Mouse (Mus musculus) hindbrain, postnatal 0 days (tissue): ENCODE results near the gene Gm20867. TPM values are rescaled to one million over a fixed set of nuclear protein-coding genes. Genes with fewer than 3 reads are reported as not detected.
"Not testable (repeated sequence)": the region's sequence is repeated elsewhere in the genome, so short reads cannot be mapped to it uniquely, and the experiment has no call there.

Experiments used
- ATAC-seq: fragments of 200-750 bp; cut with Nextera tagmentation; 2 replicates; pipeline ENCODE4 v1.8.0; 2017; ENCODE audit warnings: mild to moderate bottlenecking, moderate TSS enrichment, moderate library complexity
- DNase-seq: peaks from one replicate; pipeline ENCODE4 v3.0.0-alpha.2; 2015; ENCODE audit warnings: low spot score
- H3K27ac ChIP-seq: fragments of 300-500 bp; sonication (generic); 2 replicates; pipeline ENCODE4 v1.5.1; 2014; ENCODE audit warnings: mild to moderate bottlenecking
- H3K27me3 ChIP-seq: fragments of 300-500 bp; sonication (generic); 2 replicates; pipeline ENCODE4 v1.6.1; 2014; ENCODE audit warnings: low read length, mixed read lengths; ENCODE audit not compliant: insufficient read depth
- H3K36me3 ChIP-seq: fragments of 300-500 bp; sonication (generic); 2 replicates; pipeline ENCODE4 v1.6.1; 2014; ENCODE audit warnings: low read length, mixed read lengths; ENCODE audit not compliant: insufficient read depth
- H3K4me1 ChIP-seq: fragments of 300-500 bp; sonication (generic); 2 replicates; pipeline ENCODE4 v1.6.1; 2014; ENCODE audit warnings: antibody characterized with exemption, low read length, mixed read lengths; ENCODE audit not compliant: insufficient read depth
- H3K4me2 ChIP-seq: fragments of 300-500 bp; sonication (generic); 2 replicates; pipeline ENCODE4 v1.6.1; 2014; ENCODE audit warnings: low read depth, mild to moderate bottlenecking, low read length, moderate library complexity, mixed read lengths
- H3K4me3 ChIP-seq: fragments of 300-500 bp; sonication (generic); 2 replicates; pipeline ENCODE4 v1.5.1; 2014; ENCODE audit warnings: low read length
- H3K9ac ChIP-seq: fragments of 300-500 bp; sonication (generic); replicated peaks from 2 replicates; pipeline ENCODE4 v1.6.1; 2014; ENCODE audit warnings: mild to moderate bottlenecking, low read length, moderate library complexity, mixed read lengths
- H3K9me3 ChIP-seq: fragments of 300-500 bp; sonication (generic); 2 replicates; pipeline ENCODE4 v1.6.1; 2016; ENCODE audit warnings: low read length, mixed read lengths
- WGBS: fragments of 180-500 bp; shearing (Covaris S2); extraction: QIAGEN DNeasy Blood & Tissue Kit; methylation state at CpG from one replicate; pipeline ENCODE4 v1.1.7; 2014; 5-methylcytosine and 5-hydroxymethylcytosine counted together
- polyA plus RNA-seq: library from polyadenylated mRNA; unstranded; fragments of >200 nt; fragmentation: Nextera tagmentation; extraction: Ambion mirVana; gene quantifications from 2 replicates; pipeline ENCODE4 v1.2.1, GENCODE M21; 2015
- total RNA-seq: library from RNA; depleted of rRNA; stranded (reverse); fragments of >200 nt; gene quantifications from 2 replicates; pipeline ENCODE4 v1.2.3, GENCODE M21; 2014; rRNA removed

Gene Gm20867
- not detected in 2 replicates for total RNA-seq
- polyA plus RNA-seq: not detected in 2 replicates

DNA sequence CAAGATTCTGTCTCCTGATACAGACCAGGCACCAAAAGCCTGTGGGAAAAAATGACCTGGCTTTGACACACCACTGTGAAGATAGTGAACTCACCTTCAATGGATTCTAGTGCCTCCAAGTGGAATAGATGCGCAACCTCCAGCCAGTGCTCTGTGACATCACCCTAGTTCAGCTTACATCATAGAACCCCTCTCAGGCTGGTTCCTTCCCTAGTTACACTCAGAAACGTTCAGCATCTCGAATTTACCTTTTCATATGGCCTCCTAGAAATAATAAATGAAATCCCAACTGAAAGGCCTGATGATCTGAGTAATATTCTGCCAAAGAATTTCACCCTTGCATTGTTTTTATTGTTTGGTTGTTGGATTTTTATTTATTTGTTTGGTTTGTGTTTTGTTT is at the start of gene Gm20867:
TSS of gene Gm20867 (minus strand) at position 101 of the 400 bp plus-strand sequence.
- not testable (repeated sequence) for H3K4me2 ChIP-seq, ATAC-seq, H3K27ac ChIP-seq, H3K36me3 ChIP-seq, H3K27me3 ChIP-seq, H3K9me3 ChIP-seq, H3K9ac ChIP-seq, DNase-seq, H3K4me3 ChIP-seq, H3K4me1 ChIP-seq
- WGBS: no CpG with 5 or more reads among the region's 3 CpGs

Other genes starting within 250 kb of the Gm20867 start
- gene Gm29564, start 249.8 kb upstream of the Gm20867 start, total RNA-seq: not detected in 2 replicates
- gene Gm29564, start 249.8 kb upstream of the Gm20867 start, polyA plus RNA-seq: not detected in 2 replicates